Mouse (Mus musculus): ENCODE measurements around the gene Efnb3.

DNA sequence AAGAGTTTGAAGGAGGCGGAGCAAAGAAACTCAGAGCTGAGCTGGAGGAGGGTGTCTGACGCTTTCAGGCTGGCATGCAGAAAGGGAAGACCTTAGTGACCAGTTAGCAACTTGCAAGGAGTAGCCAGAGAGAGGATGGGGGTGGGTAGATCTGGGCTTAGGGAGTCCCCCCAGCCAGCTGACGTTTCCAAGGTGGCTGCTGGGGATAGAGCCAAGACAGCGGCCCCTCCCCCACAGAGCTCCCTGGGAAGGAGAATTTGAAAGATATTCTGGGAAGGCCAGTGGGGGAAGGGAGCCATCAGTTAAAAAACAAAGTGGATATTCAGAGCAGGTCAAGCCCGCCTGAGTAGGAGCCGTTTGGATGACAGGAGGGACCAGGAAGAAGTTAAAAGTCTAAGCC is 40.1 kb upstream of the Efnb3 start:
- TF ChIP-seq CTCF (IDR thresholded peaks at IDR 0.05; ENCODE audit: low read depth, low read length): no peak
- no peak for TF ChIP-seq POLR2A (IDR thresholded peaks at IDR 0.05; ENCODE audit: insufficient read depth, low read length)

All from ES-Bruce4 (cell line).